Mouse (Mus musculus) kidney, adult 8-10 months (tissue): ENCODE measurements at regions not wholly inside any gene's neighbourhood (a gene's known extent, or its start where the extent isn't known, plus 50 kb on each side); places are given as distances from the start of the nearest gene placed in this dataset.

Experiments
- DNase-seq, 2 experiments: peaks; one replicate each; pipeline ENCODE4 v3.0.0; 2022

DNA sequence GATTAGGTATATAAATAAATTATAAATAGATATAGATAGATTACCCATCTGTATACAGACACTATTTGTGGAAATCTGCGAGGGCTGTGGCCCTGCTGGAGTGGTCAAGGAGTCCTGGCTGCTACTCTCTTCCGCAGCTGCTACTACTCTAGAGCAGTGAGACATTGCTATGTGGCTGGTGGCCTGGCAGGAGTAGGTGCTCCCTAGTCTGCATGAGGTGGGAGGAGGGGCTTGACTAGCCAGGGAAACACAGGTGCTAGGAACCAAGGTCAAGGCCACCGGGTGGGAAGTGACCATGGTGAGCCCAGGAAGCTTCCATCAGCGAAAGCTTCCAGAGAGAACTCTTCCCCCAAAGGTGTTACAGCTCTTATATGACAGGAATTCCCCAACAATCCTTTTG lies 100.3 kb downstream of the Dyrk2 start:
- no peak for DNase-seq

GRCm38 (mm10) chr10:118778656-118779055 lies 91.4 kb downstream of the Dyrk2 start:
- no peak for DNase-seq

- DNase-seq, result no peak
Observed at GRCm38 (mm10) chr10:118780831-118781569, 89.0 kb downstream of the Dyrk2 start.

- DNase-seq, result no peak
Observed at GRCm38 (mm10) chr10:118781811-118782232, 88.2 kb downstream of the Dyrk2 start.

GRCm38 (mm10) chr10:118782646-118783045 lies 87.4 kb downstream of the Dyrk2 start:
- no peak for DNase-seq

DNA sequence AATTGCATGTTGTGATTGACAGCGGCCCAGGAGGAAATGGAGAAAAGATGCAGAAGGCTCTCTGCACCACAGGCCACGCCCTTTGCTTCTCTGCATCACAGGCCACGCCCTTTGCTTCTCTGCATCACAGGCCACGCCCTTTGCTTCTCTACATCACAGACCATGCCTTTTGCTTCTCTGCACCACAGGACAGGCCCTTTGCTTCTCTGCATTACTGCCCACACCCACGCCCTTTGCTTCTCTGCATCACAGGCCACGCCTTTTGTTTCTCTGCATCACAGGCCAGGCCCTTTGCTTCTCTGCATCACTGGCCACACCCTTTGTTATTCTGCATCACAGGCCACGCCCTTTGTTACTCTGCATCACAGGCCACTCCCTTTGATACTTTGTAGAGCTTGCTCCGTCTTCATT lies 82.7 kb downstream of the Dyrk2 start:
- no peak for DNase-seq

DNA sequence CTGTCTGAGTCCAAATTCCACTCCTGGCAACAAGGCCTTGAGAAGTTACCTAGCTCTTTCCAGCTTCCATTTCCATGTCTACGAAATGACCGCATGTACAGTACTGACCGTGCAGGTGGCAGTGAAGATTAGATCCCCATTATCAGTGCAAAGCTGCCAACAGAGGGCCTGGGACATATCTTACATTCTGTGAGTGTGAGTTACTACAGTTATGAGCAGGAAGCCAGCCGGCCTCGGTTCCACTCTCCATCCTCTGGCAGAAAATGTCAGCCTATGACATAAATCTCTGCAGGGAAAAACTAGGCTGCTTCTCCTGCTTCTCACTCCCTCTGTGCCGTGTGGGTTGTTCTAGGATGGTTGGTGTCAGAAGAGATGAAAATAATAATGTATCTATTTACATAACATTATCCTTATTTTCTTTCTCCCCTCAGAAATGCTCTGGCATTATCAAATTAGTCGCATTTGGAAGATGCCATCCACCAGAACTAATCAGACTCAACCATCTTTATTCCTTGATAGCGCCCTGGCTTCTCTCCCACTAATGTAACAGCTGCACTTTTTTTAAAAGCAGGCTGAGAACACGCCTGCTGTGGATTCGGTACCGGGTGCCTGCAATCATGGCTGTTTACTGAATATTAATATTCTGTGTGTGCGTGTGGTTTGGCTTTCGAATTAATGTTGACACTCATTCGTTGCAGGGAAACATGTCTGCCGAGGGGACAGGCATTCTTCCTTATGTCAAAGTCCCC lies 77.5 kb downstream of the Dyrk2 start:
- DNase-seq, result no peak

DNA sequence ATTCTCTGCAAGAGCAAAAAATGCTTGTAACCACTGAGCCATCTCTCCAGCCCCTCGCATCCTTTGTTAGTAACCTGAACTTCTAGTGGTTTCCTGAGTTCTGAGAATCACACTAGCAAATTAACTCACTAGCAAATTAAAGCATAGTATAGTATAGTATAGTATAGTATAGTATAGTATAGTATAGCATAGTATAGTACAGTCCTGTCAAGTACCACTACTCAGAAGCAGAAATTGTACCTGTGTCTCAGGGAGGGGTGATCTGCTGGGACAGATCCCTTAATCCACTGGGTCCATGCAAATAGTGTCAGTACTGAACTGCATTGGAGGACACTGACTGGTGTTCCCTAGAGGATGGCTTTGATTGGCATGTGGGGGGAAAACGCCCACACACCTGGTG lies 76.2 kb downstream of the Dyrk2 start:
- DNase-seq, result no peak

GRCm38 (mm10) chr10:118794395-118795060 lies 75.5 kb downstream of the Dyrk2 start:
- no peak for DNase-seq

DNA sequence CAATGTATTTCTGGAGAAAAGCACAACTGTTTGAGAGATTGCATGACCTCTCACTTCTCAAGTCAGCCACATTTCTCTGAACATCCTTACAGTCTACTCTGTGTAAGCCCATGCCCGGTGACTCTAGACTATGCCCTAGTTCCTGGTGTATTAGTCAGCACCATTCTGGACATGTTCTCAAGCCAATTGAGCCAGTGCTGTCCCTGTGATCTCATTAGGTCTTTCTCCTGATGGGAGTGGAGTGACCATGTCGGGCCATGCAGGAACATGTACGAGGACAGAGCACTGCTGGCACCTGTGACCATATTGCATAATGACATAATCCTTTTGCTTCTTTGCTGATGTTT lies 75.0 kb downstream of the Dyrk2 start:
- no peak for DNase-seq

- no peak for DNase-seq
Observed at GRCm38 (mm10) chr10:118796512-118796911, 73.5 kb downstream of the Dyrk2 start.

GRCm38 (mm10) chr10:118797256-118797655 lies 72.8 kb downstream of the Dyrk2 start:
- no peak for DNase-seq

DNA sequence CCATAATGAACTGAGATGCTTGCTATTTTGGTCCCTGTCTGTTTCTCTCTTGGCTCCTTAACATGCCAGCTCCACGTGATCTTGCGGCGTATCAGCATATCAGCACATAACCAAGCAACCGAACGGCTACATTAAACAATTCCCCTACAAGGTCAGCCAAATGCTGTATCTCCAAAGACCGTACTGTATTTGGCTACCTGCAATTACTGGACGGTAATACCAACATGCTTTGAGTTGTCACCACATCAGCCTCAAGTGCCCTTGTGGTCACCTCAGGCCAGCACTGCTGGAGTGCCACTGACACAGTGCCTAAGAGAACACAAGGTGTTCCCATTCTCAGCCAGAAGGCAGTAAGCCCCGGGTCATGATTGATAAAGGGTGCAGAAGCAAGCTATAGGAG lies 70.2 kb downstream of the Dyrk2 start:
- no peak for DNase-seq

- DNase-seq, result no peak
Observed at GRCm38 (mm10) chr10:118803922-118804557, 66.0 kb downstream of the Dyrk2 start.

DNA sequence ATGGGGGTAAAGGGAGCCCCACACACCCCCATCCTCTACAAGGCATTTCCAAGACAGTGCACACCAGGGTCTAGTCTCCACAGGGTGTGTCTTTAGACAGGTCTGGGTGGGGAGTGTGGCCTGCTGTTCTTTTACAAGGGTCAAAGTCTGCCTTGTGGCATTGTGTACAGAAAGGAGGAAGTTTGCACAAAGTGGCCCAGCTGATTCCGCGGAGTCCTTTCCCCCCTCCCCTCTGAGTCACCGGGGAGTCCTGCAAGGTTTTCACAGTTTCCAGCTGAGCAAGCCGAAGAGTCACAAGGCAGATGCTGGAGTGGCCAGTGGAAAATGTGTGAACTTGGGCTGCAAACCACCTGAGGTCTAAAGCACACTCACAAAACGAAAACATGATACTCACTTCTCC lies 65.4 kb downstream of the Dyrk2 start:
- DNase-seq, result peak; percentile 22 to 23
